Mouse (Mus musculus): ENCODE data around the gene Als2. TPM values are rescaled to one million over a fixed set of nuclear protein-coding genes. Genes with fewer than 3 reads are reported as not detected.
A peak's percentile ranks its signal among the peaks of the same experiment; 100 is the strongest.

Als2 gene
- total RNA-seq, 2 experiments from 2014 or later, result 34.2 to 34.3 TPM

DNA sequence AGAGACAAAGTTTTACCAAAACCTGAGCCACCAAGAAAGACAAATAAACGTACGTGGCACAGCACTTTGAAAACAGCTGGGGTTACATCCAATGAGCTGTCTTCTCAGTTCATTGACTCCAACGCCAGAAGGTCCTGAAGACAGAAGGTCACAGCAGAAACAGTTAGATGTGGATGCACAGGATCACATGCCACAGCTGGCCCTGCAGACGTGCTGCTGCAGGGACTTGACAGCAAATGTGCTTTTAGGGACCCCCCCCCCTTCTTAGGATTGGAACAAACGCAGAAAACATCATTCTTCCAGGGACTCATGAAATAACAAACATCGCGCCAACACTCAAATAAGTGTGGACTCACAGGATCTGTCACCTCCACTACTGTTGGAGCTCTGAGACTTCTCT, 108.2 kb downstream of the Als2 start:
- intact Hi-C loops (cut with DNase I), result no loop called here
- no peak for DNase-seq (ENCODE audit: extremely low spot score in 1 of 2, low spot score in 2 of 2)

- intact Hi-C loops (cut with DNase I), result no loop called here
Observed at GRCm38 (mm10) chr1:59125558-59125957, 111.5 kb downstream of the Als2 start.

DNA sequence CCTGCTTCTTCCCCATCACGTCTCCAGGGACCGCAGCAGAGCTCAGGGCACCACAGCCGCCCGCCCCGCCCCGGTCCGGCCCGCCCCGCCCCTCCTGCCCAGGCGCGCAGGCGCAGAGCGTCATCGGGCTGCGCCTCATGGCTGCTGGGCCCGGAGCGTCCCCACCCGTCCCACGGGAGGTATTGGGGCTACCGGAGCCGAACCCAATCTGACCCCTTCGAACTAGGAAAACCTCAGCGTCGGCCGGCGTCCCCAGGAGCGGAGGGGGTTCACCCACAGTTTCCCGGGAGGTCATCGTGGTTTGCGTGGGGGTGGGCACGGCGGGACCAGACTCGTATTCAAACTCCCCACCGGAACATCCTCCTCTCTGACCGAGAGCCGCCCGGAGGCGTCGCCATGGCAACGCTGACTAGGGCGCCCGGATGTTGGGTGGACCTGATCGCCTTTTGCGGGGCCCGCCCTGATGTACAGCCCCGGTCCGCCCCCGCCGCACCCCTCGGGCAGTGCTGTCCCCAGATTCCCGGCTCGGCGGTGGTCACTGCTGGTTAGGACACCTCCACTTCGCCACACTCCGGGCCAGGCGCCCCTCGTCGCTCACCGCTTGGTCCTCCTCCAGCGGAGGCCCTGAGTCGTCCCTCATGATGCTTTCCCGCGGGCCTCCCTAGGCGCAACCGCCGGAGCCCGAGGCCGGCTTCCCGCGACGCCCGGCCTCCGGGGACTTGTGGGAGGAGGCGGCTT, 117.1 kb downstream of the Als2 start, which contains the start of gene Tmem237:
TSS of gene Tmem237 (minus strand) at position 689 of the 738 bp plus-strand sequence.
- DNase-seq (ENCODE audit: extremely low spot score in 1 of 2, low spot score in 2 of 2), result peak; percentile 90 to 97
- intact Hi-C loops (cut with DNase I), result no loop called here

More at GRCm38 (mm10) chr1:59125558-59125957, 111.5 kb downstream of the Als2 start:
- no peak for DNase-seq (ENCODE audit: extremely low spot score in 1 of 2, low spot score in 2 of 2)

Other genes with a start within 250 kb of the Als2 start
- gene C2cd6, start 142.3 kb downstream of the Als2 start, total RNA-seq (2021), result under 1 TPM in 1 of 2 experiments, not detected in 1; 0.15 TPM
- gene Tmem237, start 116.8 kb downstream of the Als2 start, total RNA-seq (2021), result 10 to 100 TPM; 36.4 to 39.2 TPM
- under 1 TPM; 0.92 to 0.95 TPM for gene Mpp4, start 73.8 kb downstream of the Als2 start, total RNA-seq (2021)
- gene Cdk15, start 19.7 kb upstream of the Als2 start, total RNA-seq (2021), result under 1 TPM; 0.45 to 0.60 TPM
- 1 to 10 TPM; 5.4 to 6.1 TPM for gene Fzd7, start 245.2 kb upstream of the Als2 start, total RNA-seq (2021)